Mouse (Mus musculus) frontal cortex, adult (tissue): ENCODE data around the gene Defb7.

ENCODE experiments used
- ATAC-seq: cut with Nextera tagmentation; 2 replicates; pipeline ENCODE4 v1.9.2; 2017; ENCODE audit warnings: mild to moderate bottlenecking, moderate library complexity, mixed read lengths; ENCODE audit not compliant: low TSS enrichment

Gene Defb7

GRCm38 (mm10) chr8:19494797-19495196 lies at the start of gene Defb7:
Gene Defb7 (plus strand): TSS chr8:19495097.
- ATAC-seq: no peak

GRCm38 (mm10) chr8:19446378-19446777 lies 48.5 kb upstream of the Defb7 start:
- ATAC-seq: no peak

- no peak for ATAC-seq
Observed at GRCm38 (mm10) chr8:19461355-19461754, 33.5 kb upstream of the Defb7 start.

GRCm38 (mm10) chr8:19469026-19469425 lies 25.9 kb upstream of the Defb7 start:
- no peak for ATAC-seq

DNA sequence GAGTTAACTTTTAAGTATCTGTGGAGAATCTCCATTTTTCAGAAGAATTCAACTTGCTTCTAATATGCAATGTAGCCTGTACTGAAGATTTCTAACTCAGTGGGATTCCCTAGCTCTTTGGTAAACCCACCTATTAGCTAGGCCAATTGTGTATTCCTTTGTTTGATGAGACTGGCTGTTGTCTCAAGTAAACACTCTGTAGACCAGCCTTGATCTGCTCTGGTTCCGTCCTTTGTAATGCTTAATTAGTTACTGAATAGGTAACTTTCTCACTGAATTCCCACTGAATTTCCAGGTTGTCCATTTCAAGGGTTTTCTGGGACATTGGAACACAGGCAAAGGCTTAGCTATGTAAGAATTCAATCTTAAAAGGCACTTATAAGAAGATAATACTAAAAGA lies 5.6 kb downstream of the Defb7 start:
- ATAC-seq: no peak

GRCm38 (mm10) chr8:19535195-19535829 lies 40.4 kb downstream of the Defb7 start:
- ATAC-seq: no peak

DNA sequence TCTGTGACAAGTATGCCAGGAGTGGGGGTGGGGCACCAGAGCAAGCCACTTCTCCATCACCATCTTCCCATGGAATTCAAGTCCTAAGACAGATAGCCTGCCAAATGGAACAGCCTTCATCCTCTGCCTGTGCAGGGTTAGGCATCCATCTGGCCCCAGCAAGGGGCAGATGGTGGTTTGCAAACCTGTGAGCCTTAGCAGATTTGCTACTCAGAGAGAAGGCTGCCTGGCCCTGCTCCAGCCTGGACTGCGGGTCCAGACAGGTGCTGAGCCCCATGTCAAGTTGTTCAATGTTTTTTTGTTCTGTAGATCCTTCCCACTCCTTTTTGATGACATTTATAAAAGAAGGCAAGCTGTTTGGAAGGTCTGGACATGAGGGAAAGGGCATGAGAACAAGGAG lies 45.5 kb downstream of the Defb7 start:
- ATAC-seq: no peak
